Mouse (Mus musculus): ENCODE results near the gene Mtmr12.

The Mtmr12 gene

DNA sequence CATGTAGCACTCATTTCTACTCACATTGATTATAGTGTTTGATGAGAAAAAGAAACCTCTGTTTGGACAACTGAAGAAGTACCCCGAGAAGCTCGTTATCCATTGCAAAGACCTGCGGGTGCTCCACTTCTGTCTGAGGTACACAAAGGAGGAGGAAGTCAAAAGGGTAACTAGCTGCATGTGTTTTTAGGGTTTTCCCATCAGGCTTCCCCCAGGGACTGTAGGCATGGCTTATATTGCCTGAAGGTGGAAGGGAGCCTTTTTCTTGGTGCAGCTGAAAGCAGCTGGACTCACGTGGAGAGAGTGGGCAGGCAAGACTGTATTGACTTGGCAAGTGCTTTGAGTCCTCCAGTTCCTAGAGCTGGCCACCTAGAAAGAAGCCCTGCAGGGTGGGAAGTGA lies 31.2 kb downstream of the Mtmr12 start:
- DNase-seq (ENCODE audit: low spot score), result no peak

DNA sequence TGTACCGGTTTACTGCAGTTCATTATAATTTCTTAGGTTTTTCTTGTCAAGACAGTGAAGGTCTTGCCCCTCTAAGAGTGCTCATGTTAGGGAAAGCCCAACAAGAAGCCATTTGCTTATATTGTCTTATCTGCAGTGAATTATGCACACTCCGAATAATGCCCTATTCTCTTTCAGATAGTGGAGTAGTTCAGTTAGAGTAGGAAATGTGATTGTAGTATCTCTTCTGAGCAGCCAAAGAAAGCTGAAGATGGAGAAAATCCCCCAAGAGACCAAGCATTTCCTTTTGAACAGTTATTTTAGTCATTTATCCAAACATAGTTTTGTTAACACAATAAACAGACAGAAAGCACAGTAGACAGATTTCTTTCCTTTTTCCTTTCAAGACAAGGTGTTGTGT lies 32.1 kb downstream of the Mtmr12 start:
- no peak for DNase-seq (ENCODE audit: low spot score)

DNA sequence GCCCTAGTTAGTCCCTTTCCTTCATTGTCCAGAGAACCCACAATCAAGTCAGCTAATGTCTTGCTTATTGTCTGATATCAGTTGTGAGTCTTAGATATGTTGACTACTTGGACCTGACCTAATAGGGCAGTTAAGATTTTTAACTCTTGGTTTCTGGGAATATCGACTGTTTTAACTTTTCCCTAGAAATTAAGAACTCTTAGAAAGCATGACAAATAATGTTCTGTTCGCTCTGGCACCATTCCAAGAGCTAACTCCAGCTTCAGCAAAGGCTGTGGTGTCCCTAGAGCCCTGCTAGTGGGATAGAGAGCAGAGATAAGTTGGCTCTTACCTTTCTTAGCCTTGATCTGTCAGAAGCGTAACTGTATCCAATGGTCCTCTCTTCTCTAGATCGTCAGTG lies 32.7 kb downstream of the Mtmr12 start:
- no peak for DNase-seq (ENCODE audit: low spot score)

DNA sequence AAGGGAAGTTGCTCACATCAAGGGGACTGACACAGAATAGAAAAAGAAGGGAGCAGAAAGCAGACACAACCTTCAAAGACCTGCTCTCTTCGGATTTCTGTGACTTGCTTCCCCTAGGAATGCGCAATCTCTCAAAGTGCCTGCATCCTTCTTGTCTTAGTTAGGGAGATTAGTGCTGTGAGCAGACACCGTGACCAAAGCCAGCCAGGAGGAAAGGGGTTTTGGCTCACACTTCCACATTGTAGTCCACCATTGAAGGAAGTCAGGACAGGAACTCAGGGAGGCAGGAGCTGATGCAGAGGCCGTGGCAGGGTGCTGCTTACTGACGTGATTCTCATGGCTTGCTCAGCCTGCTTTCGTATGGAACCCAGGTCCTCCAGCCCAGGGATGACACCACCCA lies 33.5 kb downstream of the Mtmr12 start:
- no peak for DNase-seq (ENCODE audit: low spot score)

DNA sequence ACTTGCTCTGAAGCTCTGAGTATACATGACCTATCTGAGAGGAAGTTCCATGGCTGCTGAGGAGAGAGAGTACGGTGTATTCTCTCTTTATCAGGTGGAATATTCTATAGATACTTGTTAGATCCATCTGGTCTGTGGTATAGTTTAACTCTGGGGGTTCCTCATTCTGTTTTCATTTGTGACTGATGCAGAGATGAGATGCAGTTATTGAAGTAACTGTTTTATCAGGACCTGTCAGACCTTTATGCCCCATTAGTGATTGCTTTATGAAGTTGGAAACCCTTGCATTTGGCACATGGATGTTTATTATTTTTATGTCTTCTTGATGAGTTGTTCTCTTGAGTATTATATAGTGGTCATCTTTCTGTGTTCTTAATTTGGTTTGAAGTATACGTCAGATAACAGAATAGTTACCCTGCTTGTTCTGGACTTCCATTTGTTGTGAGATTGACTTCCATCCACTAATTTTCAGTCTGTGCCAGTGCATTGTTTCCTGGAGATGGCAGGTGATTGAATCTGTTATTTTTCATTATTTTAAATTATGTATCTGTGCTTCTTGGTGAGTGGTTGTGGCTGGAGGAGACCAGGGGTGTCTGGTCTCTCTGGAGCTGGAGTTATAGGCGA lies 36.0 kb downstream of the Mtmr12 start:
- no peak for DNase-seq (ENCODE audit: low spot score)

DNA sequence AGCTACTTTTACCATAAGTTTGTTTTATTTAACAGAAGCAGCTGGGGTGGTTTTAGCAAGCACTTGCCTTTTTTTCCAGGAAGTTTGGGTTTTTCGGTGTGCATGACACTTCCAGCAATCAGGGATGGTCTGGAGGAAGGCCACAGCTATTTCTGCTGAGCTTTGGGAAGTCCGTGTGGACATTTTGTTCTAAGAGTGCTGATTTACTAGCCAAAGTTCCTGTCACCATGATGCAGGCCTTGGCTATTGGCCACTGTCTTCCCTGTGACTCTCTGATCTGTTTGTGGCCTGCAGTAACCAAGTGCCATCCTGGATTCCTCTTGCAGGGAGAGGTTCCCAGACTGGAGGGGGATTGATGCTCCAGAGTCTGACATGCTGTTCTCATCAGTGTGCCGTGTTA lies 39.0 kb downstream of the Mtmr12 start:
- no peak for DNase-seq (ENCODE audit: low spot score)

DNA sequence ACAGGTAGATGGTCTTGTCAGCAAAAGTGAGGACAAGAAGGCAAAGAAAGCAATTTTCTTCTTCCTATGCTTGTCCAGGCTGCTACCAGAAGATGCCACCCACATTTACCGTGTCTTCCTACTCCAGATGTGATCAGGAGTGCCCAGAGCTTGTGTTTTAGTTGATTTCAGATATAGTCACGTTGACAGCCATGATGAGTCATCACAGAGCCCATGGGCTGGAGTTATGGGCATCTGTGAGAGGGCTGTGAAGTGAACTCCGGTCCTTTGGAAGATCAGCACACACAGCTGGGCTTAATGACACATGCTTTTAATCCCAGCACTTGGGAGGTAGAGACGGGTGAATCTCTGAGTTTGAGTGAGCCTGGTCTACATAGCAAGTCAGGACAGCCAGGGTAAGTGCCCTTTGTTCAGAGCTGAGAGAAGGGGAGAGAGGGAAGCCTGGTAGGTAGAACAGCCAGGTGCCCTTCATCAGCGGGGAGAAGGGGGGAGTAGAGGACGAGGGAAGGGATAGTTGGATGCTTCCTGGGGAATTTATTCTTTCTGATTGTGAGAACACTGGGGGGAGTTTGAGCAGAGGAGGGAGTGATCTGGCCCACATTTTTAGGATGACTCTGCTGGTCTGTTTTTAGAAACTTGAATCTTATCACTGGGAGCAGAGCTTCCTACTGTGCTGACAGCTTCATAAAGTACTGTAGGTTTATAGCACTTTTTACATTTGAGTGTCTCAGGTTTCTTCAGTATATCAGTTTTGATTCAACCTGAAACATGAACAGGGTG lies 40.9 kb downstream of the Mtmr12 start:
- DNase-seq (ENCODE audit: low spot score), result no peak

DNA sequence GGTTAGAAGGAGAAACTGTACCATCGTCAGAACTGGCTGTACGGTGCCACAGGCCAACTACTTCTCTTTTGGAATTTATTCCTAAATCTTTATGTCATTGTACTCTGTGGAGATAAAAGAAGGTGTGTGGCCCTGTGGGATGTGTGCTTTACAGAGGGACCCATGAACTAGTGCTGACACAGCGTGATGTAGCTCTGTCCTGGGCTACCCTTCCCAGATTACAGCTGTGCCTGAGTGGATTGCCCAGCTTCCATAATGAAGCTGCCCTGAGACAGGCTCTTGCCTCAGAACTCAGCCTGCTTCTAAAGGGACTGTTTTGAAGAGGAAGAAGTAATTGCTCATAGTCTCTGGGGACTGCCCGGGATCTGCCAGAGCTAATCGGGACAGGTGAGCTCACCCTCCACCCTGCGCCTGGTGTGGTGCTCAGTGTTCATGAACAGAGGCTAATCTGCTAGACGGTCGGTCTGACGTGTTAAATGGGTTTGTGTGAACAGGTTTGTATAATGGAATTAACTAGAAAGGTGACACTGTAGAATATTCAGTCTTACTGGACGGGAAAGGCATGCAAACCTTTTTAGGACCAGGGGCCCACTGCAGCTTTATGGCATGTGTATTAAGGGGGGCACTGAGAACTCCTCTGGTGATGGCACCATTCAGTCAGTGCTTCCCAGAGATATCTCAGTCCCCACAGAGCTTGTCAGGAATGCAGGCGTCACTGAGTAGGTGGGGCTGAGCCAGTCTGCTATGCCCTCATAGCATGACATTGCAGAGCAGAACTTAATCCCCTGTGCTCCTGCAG lies 41.7 kb downstream of the Mtmr12 start:
- no peak for DNase-seq (ENCODE audit: low spot score)

DNA sequence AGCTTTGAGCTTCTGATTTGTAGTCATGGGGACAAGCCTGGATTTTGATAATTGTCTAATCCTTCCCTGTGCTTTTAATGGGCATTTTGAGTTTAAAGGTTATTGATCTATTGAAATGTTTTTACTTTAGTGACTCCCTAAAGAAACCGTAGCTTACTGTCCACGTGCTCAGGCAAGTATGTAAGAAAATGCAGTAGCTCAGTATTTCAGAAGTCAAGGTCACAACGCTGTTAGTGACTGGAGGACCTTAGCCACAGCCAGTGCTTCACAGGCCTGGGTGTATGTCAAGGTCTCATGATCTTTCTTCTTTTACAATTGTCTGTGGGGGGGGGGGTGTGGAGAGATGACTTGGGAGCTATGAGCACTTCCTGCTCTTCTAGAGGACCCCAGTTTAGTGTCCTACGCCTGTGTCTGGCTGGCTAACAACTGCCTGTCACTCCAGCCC lies 42.4 kb downstream of the Mtmr12 start:
- DNase-seq (ENCODE audit: low spot score), result no peak

DNA sequence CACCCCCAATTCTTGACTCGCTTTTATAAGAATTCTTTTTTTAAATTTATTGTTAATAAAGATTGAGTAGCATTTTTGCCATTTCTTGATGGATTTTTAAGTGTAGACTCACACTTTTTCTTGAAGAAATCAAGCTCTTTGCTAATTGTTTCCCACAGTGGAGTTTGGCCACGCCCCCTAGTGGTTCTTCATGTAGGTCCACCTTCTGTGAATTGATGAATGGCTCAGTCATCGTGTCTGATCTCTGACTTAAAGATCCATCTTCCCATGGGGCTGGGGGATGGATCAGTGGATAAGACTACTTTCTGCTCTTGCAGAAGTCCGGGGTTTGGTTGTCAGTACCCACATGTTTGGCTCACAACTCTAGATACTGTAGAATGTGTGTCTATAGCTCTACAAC lies 43.5 kb downstream of the Mtmr12 start:
- DNase-seq (ENCODE audit: low spot score), result no peak

DNA sequence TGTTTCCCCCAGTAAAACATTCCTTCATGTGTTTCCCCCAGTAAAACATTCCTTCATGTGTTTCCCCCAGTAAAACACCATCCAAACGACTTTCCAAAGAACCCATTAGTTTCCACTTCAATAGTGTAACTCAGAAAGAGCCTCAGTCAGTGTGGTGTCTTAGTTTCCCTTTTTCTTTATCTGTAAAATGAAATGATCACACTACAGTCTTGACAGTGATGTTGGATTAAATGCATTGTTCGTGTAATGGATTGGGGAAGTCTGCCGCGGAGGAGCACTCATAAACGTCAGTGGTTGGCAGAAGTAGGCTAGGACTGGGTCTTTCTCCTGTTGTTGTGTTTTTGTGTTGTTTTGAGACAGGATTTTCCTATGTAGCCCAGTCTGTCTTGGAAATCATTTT lies 45.5 kb downstream of the Mtmr12 start:
- DNase-seq (ENCODE audit: low spot score), result no peak

DNA sequence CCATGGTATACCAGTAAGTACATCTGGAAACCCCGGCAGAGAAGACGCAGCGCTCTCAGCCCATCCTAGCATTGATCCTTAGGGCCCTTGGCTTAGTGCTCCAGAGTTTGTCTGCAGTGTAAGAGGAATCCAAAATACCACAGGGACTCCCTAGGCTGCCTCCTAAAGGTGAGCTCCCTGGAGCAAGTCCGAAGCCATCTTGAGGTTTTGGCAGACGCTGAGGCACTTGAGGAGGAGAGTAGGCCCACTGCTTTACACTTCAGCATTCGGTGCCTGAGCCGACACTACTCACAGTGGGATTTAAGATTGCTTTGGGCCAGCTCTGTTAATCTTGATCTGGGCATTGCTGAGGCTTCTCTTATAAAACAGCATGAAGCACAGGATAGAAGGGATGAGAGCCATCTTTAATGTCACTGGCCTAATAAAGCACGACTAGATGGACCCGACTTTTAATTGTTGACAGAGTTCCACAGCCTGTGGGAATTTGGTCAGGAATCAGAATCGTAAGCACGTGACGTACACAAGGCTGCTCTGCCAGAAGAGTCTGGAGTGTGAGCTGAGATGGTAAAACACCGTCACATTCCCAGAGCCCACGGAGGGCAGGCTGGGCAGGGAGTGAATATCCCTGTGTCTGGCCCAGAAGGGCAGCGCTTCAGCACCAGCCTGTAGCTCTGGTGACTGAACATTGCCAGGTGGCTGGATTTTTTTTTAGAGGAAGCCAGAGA lies 46.8 kb downstream of the Mtmr12 start:
- DNase-seq (ENCODE audit: low spot score), result no peak

DNA sequence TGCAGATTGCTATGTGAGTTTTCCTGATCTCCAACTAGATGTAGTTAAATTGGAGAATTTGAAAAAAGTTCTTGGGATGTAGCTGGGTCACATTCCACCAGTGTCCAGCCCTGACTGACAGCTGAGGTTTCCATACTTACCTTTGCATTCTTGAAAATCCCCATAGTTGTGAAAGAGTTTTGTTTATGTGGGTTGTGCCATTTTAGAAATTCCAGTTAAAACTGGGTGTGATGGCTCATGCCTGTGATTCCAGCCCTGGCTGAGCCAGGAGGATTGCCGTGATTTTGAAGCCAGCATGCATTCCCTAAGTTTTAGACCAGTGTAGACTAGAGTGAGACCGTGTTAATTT lies 47.3 kb downstream of the Mtmr12 start:
- DNase-seq (ENCODE audit: low spot score), result no peak

DNA sequence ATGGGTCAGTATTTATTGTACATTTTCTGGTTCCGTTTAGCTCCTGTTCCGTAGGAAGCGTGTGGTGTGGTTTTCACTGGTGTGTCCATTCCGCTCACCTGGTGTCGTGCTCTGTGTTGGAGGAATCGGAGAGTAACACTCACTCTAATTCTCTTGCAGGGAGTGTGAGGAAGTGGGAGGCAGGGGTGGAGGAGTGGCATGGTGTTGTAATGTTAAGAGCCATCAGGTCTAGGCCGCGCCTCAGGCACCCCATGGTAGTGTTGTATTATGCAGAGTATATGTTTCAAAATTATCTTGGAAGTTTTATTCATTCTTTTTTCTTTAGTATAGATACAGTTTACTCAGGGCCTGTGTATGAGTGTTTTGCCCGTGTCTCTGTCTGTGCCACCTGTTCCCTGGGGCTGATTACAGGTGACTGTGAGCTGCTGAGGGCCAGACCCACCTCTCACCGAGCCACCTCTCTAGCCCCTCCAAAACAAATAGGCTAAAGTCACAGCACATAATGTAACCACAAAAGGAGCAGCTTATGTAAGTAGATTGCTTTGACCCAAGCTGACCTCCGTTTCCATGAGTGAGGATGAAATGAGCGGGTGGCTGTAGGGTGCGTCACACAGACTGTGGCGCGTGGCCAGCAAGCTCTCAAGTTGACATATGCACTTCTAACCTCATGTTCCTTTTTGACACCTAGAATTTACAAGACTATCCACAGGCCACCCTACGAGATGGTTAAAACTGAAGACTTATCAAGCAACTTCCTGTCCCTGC lies 53.1 kb downstream of the Mtmr12 start:
- DNase-seq (ENCODE audit: low spot score), result no peak

DNA sequence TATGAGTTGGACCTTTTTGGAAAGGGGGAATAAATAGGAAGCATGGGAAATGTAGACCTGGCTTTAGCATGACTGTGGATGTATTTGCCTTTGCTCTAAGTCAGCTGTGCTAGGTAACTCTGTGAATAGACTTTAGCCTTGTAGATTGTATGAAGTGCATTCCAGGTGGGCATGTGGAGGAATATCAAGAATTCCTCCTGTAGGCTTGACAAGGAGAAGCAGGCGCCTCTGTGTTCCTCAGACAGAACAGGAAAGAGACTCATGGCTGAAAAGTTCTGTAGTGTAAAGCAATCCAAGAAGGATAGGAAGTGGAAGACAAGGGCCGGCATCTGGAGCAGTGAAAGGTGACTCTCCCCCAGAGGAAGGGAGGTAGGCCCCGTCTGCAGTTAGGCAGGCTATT lies 58.2 kb downstream of the Mtmr12 start:
- no peak for DNase-seq (ENCODE audit: low spot score)

DNA sequence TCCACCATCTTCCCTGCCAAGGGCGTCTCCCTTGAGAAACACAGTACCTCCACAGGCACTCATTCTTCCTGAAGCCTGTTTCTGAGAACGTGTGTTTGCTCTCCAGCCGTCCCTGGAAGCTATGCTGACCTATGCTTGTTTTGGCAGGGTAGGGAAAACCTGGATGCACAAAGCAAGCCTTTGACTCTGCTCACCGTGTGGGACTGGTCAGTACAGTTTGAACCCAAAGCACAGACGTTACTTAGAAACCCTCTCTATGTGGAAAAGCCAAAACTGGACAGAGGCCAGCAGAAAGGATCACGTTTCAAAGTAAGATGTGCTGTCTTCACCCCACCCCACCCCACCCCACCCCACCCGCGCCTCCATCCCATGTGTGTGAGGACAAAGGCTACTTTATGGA lies 61.6 kb downstream of the Mtmr12 start:
- DNase-seq (ENCODE audit: low spot score), result no peak

DNA sequence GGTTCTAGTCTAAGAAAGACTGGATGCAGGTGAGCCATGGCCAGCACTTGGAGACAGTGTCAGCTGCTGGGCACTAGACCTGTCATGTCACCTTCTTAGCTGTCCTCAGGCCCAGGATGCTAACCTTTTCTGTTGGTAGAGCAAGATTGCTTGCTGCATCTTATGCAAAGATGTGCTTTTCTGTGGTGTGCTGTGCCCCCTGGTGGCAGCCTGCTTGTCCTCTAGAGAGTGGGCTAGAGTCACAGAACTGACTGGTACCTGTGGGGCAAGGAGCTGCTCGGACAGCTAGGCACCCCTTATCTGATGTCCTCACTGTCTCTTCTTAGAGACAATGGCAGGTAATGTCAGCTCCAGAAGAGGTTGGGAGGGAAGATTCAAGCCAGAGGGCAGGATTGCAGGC lies 63.2 kb downstream of the Mtmr12 start:
- peak; percentile 88 for DNase-seq (ENCODE audit: low spot score)

DNA sequence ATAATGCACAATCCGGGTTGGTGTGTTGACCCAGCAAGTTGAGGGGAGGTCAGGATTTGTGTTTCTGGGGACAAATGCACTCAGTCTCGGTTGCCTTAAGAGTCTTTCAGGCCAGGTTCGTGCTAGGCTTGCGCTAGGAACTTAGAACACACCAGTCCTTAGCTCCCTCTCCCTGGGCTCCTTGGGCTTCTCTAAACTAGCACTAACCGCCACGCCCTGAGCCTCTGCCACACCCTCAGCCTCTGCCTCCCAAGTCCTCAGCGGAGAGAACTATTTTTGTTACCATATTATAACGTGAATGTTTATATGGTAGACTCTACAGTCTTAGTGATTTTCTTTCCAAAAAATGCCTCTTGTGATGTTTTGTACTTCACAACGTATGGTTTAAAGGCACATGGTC lies 66.5 kb downstream of the Mtmr12 start:
- no peak for DNase-seq (ENCODE audit: low spot score)

DNA sequence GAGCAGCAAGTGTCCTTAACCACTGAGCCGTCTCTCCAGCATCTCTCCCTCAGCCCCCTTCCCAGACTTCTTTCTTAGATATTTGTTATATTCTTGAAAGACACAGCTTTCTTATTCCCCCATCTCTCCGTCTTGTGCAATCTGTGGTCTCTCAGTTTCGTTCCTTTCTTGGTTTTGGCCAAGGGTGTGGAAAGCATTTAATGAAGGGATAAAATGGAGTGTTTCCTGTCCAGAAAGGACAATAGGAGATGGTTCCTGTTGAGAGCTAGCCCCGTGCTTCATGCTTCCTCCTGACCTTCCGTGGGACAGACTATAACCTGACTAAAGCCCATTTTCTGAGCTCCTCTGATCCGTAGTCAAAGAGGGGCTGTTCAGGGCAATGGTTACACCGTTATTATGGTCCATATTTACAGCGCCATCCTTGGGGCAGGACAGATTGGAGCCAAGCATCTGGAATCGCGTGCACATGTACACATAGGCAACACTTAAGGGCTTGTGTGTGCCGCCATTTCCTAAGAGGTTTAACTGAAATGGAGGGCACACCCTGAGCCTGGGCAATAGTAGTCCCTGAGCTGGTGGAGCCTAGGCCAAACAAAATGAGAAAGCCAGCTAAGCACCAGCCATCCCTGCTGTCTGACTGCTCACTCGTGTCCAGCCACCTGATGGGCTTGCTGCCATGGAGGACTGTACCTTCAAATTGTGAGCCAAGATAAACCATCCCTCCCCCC lies 68.7 kb downstream of the Mtmr12 start:
- DNase-seq (ENCODE audit: low spot score), result no peak

DNA sequence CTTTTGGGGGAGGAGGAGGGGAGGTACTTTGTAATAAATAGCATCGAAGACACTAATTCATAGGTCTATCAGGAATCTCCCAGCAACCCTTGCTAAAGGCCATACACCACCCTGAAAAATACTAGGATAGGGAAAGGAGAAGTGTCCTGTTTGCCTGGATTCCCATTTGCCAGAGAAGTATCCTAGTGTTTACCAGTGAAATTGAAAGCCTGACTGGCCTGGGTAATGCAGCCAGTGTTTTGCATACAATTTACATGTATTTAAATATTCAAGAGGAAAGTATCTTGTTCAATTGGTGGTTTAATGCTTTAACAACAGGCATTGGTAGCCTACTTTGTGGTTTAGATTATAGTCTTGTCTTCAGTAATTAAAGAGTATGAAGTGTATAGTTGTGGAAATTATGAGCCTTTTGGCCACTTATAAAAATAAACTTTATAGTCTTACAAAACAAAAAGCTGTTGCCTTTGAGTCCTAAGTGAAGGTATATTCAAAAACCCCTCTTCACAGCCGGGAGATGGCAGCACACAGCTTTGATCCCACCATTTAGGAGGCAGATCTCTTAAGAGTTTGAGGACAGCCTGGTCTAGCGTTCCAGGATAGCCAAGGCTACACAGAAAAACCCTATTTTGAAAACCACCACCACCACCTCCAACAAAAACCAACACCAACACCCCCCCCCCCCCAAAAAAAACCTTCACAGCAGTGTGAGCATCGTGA lies 69.4 kb downstream of the Mtmr12 start:
- no peak for DNase-seq (ENCODE audit: low spot score)

Data from testis, postnatal 10 days (tissue).